Mouse (Mus musculus): ENCODE results near the gene Slc15a3.

DNA sequence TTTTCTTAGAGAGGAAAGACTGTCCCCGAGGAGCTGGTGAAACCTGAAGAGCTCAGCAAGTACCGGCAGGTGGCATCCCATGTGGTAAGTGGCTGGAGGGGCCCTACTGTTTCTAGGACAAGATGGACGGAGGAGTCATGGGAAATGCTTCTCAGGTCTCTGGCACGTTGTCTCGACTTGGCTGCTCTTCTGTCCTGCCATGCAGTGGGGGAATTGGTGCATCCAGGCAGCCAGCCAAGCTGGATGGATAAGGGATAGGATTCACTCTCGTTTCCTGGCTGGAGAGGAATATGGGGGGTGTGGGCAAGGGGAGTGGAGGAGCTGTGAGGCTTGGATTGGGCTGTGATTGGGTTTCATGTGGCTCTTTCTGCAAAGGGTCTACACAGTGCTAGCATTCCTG, 60.8 kb downstream of the Slc15a3 start:
- TF ChIP-seq POLR2A (IDR thresholded peaks at IDR 0.05; ENCODE audit: borderline replicate concordance, extremely low read depth, low read depth, low read length) = no peak
- TF ChIP-seq CTCF (IDR thresholded peaks at IDR 0.05; ENCODE audit: insufficient read depth, low read length) = no peak
